18 mouse cellular contexts compared by ENCODE assay signal in genomic region chr2:17549895-17550558, GRCm38 (mm10).
"Had no signal": no experiment of that assay in that cellular context is flagged by ENCODE, and none has a peak within 500 bp of the region (broad histone marks: within the 10 kb centered on the region; RNA-seq: fewer than 3 reads in every experiment).

No protein-coding gene starts in this region.

- H3K27me3 ChIP-seq: kidney, embryonic 15.5 days; limb, embryonic 12.5 days; limb, embryonic 15.5 days; liver, embryonic 15.5 days; lung, embryonic 15.5 days; midbrain, embryonic 12.5 days; midbrain, embryonic 15.5 days had no signal

- H3K27ac ChIP-seq: kidney, embryonic 15.5 days; limb, embryonic 12.5 days; limb, embryonic 15.5 days; liver, embryonic 15.5 days; lung, embryonic 15.5 days; midbrain, embryonic 12.5 days; midbrain, embryonic 15.5 days had no signal

- H3K36me3 ChIP-seq: kidney, embryonic 15.5 days; limb, embryonic 12.5 days; limb, embryonic 15.5 days; liver, embryonic 15.5 days; lung, embryonic 15.5 days; midbrain, embryonic 12.5 days; midbrain, embryonic 15.5 days had no signal

- DNase-seq: kidney, adult 18-20 months; kidney, postnatal 14 days; kidney, postnatal 4 days; left cerebral cortex, postnatal 4 days; lung, adult 18-20 months; lung, postnatal 10 days; lung, postnatal 4 days; retina, postnatal 1 day; thymus, adult 18-20 months; thymus, postnatal 36 days had no signal

- H3K9ac ChIP-seq: kidney, embryonic 15.5 days; limb, embryonic 12.5 days; limb, embryonic 15.5 days; liver, embryonic 15.5 days; lung, embryonic 15.5 days; midbrain, embryonic 12.5 days; midbrain, embryonic 15.5 days had no signal

- H3K9me3 ChIP-seq: kidney, embryonic 15.5 days; limb, embryonic 12.5 days; limb, embryonic 15.5 days; liver, embryonic 15.5 days; lung, embryonic 15.5 days; midbrain, embryonic 12.5 days; midbrain, embryonic 15.5 days had no signal

- H3K4me1 ChIP-seq: limb, embryonic 15.5 days; liver, embryonic 15.5 days; midbrain, embryonic 12.5 days; midbrain, embryonic 15.5 days had no signal

- ATAC-seq: midbrain, embryonic 15.5 days had no signal

- H3K4me3 ChIP-seq: kidney, embryonic 15.5 days; limb, embryonic 12.5 days; limb, embryonic 15.5 days; liver, embryonic 15.5 days; lung, embryonic 15.5 days; midbrain, embryonic 12.5 days; midbrain, embryonic 15.5 days had no signal

- H3K4me2 ChIP-seq: kidney, embryonic 15.5 days; limb, embryonic 12.5 days; limb, embryonic 15.5 days; liver, embryonic 11.5 days; liver, embryonic 15.5 days; lung, embryonic 15.5 days; midbrain, embryonic 12.5 days; midbrain, embryonic 15.5 days had no signal
